Mouse (Mus musculus) neural tube, embryonic 14.5 days (tissue): ENCODE measurements around the gene Map3k21. TPM values are rescaled to one million over a fixed set of nuclear protein-coding genes. Genes with fewer than 3 reads are reported as not detected.

Source experiments
- ATAC-seq: fragments of 200-750 bp; cut with Nextera tagmentation; 2 replicates; pipeline ENCODE4 v1.8.0; 2017; ENCODE audit warnings: low read depth, mild to moderate bottlenecking, moderate TSS enrichment, moderate library complexity
- H3K27ac ChIP-seq: fragments of 300-500 bp; sonication (generic); 2 replicates; pipeline ENCODE4 v1.5.1; 2014; ENCODE audit warnings: low read depth, mild to moderate bottlenecking, control low read depth, low read length, moderate library complexity, mixed read lengths
- H3K27me3 ChIP-seq: fragments of 300-500 bp; sonication (generic); 2 replicates; pipeline ENCODE4 v1.6.1; 2014; ENCODE audit warnings: low read length; ENCODE audit not compliant: control insufficient read depth, insufficient read depth
- H3K36me3 ChIP-seq: fragments of 300-500 bp; sonication (generic); 2 replicates; pipeline ENCODE4 v1.6.1; 2014; ENCODE audit warnings: low read length, mixed read lengths; ENCODE audit not compliant: control insufficient read depth, insufficient read depth
- H3K4me1 ChIP-seq: fragments of 300-500 bp; sonication (generic); 2 replicates; pipeline ENCODE4 v1.6.1; 2014; ENCODE audit warnings: low read length; ENCODE audit not compliant: control insufficient read depth, insufficient read depth
- H3K4me2 ChIP-seq: fragments of 300-500 bp; sonication (generic); 2 replicates; pipeline ENCODE4 v1.6.1; 2014; ENCODE audit warnings: mild to moderate bottlenecking, low read depth, low read length, control low read depth
- H3K4me3 ChIP-seq: fragments of 300-500 bp; sonication (generic); 2 replicates; pipeline ENCODE4 v1.5.1; 2014; ENCODE audit warnings: low read depth, low read length, control low read depth, mixed read lengths
- H3K9ac ChIP-seq: fragments of 300-500 bp; sonication (generic); replicated peaks from 2 replicates; pipeline ENCODE4 v1.6.1; 2014; ENCODE audit warnings: low read depth, mild to moderate bottlenecking, control low read depth, low read length, mixed read lengths
- H3K9me3 ChIP-seq: fragments of 300-500 bp; sonication (generic); 2 replicates; pipeline ENCODE4 v1.6.1; 2016; ENCODE audit warnings: low read length; ENCODE audit not compliant: control insufficient read depth
- WGBS: fragments of 180-500 bp; shearing (Covaris S2); extraction: QIAGEN DNeasy Blood & Tissue Kit; methylation state at CpG from one replicate; pipeline ENCODE4 v1.1.7; 2014; 5-methylcytosine and 5-hydroxymethylcytosine counted together
- polyA plus RNA-seq: library from polyadenylated mRNA; unstranded; fragments of >200 nt; fragmentation: Nextera tagmentation; extraction: Ambion mirVana; gene quantifications from 2 replicates; pipeline ENCODE4 v1.2.1, GENCODE M21; 2014

Map3k21 gene
- polyA plus RNA-seq, 1 experiment from 2014 or later = 0.51 TPM

GRCm38 (mm10) chr8:125950007-125950940 is 40.0 kb downstream of the Map3k21 start:
- Histone ChIP-seq H3K9ac (no peak overlapping the region), H3K36me3 (no peaks in the 10 kb centered on the region), H3K9me3 (no peaks in the 10 kb centered on the region), H3K4me1 (no peaks in the 10 kb centered on the region), H3K4me3 (no peak overlapping the region), H3K27me3 (no peaks in the 10 kb centered on the region), H3K27ac (no peak overlapping the region), H3K4me2 (no peak overlapping the region)
- 24% methylated on average over 23 of the region's 23 CpGs for WGBS
- ATAC-seq = peak; percentile 84

DNA sequence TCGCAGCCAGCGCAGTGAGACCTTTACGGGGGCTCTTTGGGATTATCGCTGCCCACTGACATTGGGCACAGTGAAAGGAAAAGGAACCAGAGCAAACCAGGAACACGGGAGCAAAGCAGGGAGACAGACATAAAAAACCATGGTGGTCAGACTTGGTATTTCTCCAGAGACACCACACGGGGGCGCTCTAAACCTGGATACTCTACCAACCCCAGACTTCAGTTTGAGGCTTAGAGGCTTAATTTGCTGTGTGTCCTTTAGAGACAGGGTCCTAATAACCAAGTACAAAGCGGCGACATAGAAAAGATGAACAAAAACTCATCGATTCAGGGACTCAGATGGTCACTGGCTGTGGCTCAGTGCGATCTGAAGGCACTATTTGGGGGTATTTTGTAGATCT is 45.4 kb downstream of the Map3k21 start:
- 0 out of 2 replicates have a peak, but pooled peaks cover 2% of the 10 kb centered on the region for H3K4me1 ChIP-seq
- no peak overlapping the region for H3K27ac ChIP-seq
- no peak overlapping the region for H3K4me2 ChIP-seq
- WGBS = 16% methylated on average over 11 of the region's 11 CpGs
- ATAC-seq = no peak
- H3K4me3 ChIP-seq = no peak overlapping the region
- H3K9ac ChIP-seq = no peak overlapping the region
- H3K27me3 ChIP-seq = no peaks in the 10 kb centered on the region
- no peaks in the 10 kb centered on the region for H3K36me3 ChIP-seq
- H3K9me3 ChIP-seq = no peaks in the 10 kb centered on the region

- H3K9ac ChIP-seq = no peak overlapping the region
- no peak overlapping the region for H3K4me3 ChIP-seq
- H3K9me3 ChIP-seq = no peaks in the 10 kb centered on the region
- H3K4me1 ChIP-seq = 0 out of 2 replicates have a peak, but pooled peaks cover 2% of the 10 kb centered on the region
- no peak for ATAC-seq
- no peak overlapping the region for H3K27ac ChIP-seq
- H3K27me3 ChIP-seq = no peaks in the 10 kb centered on the region
- no peaks in the 10 kb centered on the region for H3K36me3 ChIP-seq
- 76% methylated on average over 9 of the region's 9 CpGs for WGBS
- no peak overlapping the region for H3K4me2 ChIP-seq
Observed at GRCm38 (mm10) chr8:125956796-125957195, 46.5 kb downstream of the Map3k21 start.

DNA sequence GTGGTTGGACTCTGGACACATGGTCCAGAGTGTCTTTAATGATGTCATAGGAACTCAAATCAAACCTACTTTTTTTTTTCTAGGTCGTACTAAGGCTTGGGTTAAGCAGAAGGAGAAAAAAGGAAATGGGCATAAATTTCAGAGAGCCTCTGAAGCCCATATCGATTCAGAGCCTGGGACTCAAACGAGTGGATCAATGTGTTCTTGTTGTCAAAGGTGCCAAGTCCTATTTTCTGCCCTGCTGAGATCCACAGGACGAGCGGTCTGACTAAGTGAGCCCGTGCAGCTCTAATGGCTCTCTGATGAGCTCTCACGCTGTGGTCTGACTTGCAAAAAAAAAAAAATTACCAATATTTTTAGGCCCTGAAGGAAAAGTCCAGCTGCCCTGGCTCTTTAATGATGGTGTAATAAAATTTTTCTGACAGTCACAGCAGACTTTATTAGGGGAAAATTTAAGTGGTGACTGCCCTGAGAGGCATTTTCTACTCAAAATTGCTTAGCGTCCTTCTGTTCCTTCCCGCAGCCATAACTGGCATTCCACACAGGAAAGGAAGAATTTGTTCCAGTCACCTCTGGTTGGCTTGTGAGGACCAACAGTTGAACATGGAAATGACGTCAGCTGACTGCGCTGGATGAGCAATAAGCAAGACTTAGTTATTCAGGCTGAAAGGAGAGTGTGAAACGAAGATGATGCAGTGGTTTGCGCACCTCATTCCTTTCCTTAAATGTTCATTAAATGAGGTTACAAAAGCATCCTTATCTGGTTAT is 47.2 kb downstream of the Map3k21 start:
- no peak overlapping the region for H3K27ac ChIP-seq
- H3K4me3 ChIP-seq = no peak overlapping the region
- WGBS = 52% methylated on average over 13 of the region's 13 CpGs
- H3K4me1 ChIP-seq = 0 out of 2 replicates have a peak, but pooled peaks cover 2% of the 10 kb centered on the region
- no peaks in the 10 kb centered on the region for H3K9me3 ChIP-seq
- no peak overlapping the region for H3K9ac ChIP-seq
- ATAC-seq = no peak
- H3K4me2 ChIP-seq = no peak overlapping the region
- no peaks in the 10 kb centered on the region for H3K27me3 ChIP-seq
- H3K36me3 ChIP-seq = no peaks in the 10 kb centered on the region

DNA sequence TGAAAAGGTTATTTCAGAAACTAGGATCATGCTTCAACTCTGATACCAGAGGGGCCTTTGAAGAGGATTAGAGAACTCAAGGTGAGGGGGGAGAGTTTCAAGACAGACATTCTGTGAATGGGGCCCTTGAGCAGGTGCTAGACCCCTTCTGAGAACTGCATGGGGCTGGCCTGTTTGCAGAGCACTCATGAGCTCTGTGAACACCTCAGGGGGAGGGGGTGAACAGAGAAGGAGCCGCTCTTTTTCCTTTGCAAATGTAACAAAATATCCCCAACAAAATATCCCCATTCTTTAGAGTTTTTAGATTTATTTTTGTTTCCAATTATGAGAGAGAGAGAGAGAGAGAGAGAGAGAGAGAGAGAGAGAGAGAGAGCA is 47.7 kb downstream of the Map3k21 start:
- Histone ChIP-seq H3K36me3 (no peaks in the 10 kb centered on the region), H3K27me3 (no peaks in the 10 kb centered on the region), H3K27ac (no peak overlapping the region), H3K9me3 (no peaks in the 10 kb centered on the region), H3K4me1 (peaks cover 2% of the 10 kb centered on the region; the same call in 1 of the 2 replicates), H3K9ac (no peak overlapping the region), H3K4me3 (no peak overlapping the region), H3K4me2 (no peak overlapping the region)
- 94% methylated on average over 1 of the region's 1 CpGs for WGBS
- ATAC-seq = no peak

DNA sequence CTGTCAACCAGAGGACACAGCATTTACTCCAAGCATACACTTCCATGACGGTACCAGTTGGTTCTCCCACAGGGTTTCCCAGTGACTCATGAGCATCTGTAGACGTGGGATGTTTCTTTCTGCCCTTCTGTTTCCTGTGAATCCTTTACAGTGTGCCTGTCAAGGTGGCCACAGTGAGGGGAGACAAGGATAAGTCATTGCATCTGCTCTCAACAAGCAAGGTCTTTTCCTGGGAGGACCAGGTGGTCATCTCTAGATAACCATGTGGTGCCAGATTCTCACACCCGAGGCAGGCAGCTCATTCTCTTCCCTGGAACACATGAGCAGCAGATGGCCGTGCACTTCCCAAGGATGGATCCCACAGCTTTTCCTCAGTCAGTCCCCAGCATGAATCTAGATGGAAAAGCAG is 49.1 kb downstream of the Map3k21 start:
- WGBS = 66% methylated on average over 4 of the region's 4 CpGs
- no peaks in the 10 kb centered on the region for H3K27me3 ChIP-seq
- peaks cover 6% of the 10 kb centered on the region; the same call in 1 of the 2 replicates for H3K4me1 ChIP-seq
- H3K36me3 ChIP-seq = no peaks in the 10 kb centered on the region
- H3K4me2 ChIP-seq = no peak overlapping the region
- H3K27ac ChIP-seq = no peak overlapping the region
- no peak overlapping the region for H3K9ac ChIP-seq
- no peaks in the 10 kb centered on the region for H3K9me3 ChIP-seq
- no peak overlapping the region for H3K4me3 ChIP-seq
- no peak for ATAC-seq

DNA sequence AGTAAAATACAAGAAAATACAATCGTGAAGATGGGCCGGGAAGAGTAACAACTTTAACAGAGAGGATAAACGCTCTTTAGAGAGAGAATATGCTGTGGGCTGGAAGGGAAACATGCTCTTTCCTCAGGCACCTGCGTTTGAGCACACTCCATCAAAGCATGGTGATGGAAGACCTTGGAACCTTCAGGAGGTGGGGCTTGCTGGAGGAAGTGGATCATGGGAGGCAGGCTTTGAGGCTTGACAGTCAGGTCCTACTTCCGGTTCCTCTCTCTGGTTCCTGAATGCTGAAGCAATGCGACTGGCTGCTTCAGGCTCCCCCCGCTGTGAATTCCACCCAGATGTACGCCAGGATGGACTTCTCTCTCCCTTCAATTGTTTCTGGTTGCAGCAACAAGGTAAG is 49.8 kb downstream of the Map3k21 start:
- H3K9me3 ChIP-seq = no peaks in the 10 kb centered on the region
- H3K4me2 ChIP-seq = no peak overlapping the region
- no peak overlapping the region for H3K27ac ChIP-seq
- H3K4me3 ChIP-seq = no peak overlapping the region
- WGBS = 81% methylated on average over 8 of the region's 8 CpGs
- H3K36me3 ChIP-seq = no peaks in the 10 kb centered on the region
- peaks cover 6% of the 10 kb centered on the region; the same call in 1 of the 2 replicates for H3K4me1 ChIP-seq
- H3K27me3 ChIP-seq = no peaks in the 10 kb centered on the region
- no peak overlapping the region for H3K9ac ChIP-seq
- no peak for ATAC-seq

GRCm38 (mm10) chr8:125961790-125962189 is 51.5 kb downstream of the Map3k21 start:
- H3K4me1 ChIP-seq = peaks cover 6% of the 10 kb centered on the region; the same call in 1 of the 2 replicates
- no peaks in the 10 kb centered on the region for H3K27me3 ChIP-seq
- ATAC-seq = peak; percentile 34; the same call in 1 of the 2 replicates
- 45% methylated on average over 6 of the region's 6 CpGs for WGBS
- no peak overlapping the region for H3K27ac ChIP-seq
- no peak overlapping the region for H3K4me2 ChIP-seq
- H3K4me3 ChIP-seq = no peak overlapping the region
- H3K9ac ChIP-seq = no peak overlapping the region
- no peaks in the 10 kb centered on the region for H3K9me3 ChIP-seq
- H3K36me3 ChIP-seq = no peaks in the 10 kb centered on the region
